Mouse (Mus musculus) embryo, embryonic 9.5 days (tissue): ENCODE data around the gene Rin1.
"Not testable (repeated sequence)": the region's sequence is repeated elsewhere in the genome, so short reads cannot be mapped to it uniquely, and the experiment has no call there.

Experiments
- DNase-seq: peaks from one replicate; pipeline ENCODE4 v3.0.0-alpha.2; 2017; ENCODE audit errors: extremely low spot score

Gene Rin1

GRCm38 (mm10) chr19:5068570-5069234 lies 18.4 kb downstream of the Rin1 start:
- DNase-seq = no peak

- no peak for DNase-seq
These were observed 19.2 kb downstream of the Rin1 start for GRCm38 (mm10) chr19:5069486-5069885.

- no peak for DNase-seq
These were observed 19.7 kb downstream of the Rin1 start for GRCm38 (mm10) chr19:5069978-5070377.

GRCm38 (mm10) chr19:5071077-5071476 lies 20.8 kb downstream of the Rin1 start:
- no peak for DNase-seq

GRCm38 (mm10) chr19:5071545-5072369 lies 21.5 kb downstream of the Rin1 start:
- DNase-seq = peak; percentile 92

GRCm38 (mm10) chr19:5072389-5073019 lies 22.2 kb downstream of the Rin1 start:
- DNase-seq = no peak

GRCm38 (mm10) chr19:5073028-5073427 lies 22.7 kb downstream of the Rin1 start:
- peak; percentile 80 for DNase-seq

GRCm38 (mm10) chr19:5073518-5073917 lies 23.2 kb downstream of the Rin1 start:
- no peak for DNase-seq

GRCm38 (mm10) chr19:5079279-5079678 lies 29.0 kb downstream of the Rin1 start:
- no peak for DNase-seq

GRCm38 (mm10) chr19:5082005-5082404 lies 31.7 kb downstream of the Rin1 start:
- DNase-seq = no peak

- no peak for DNase-seq
These were observed 32.3 kb downstream of the Rin1 start for GRCm38 (mm10) chr19:5082596-5082995.

- DNase-seq = no peak
These were observed 33.9 kb downstream of the Rin1 start for GRCm38 (mm10) chr19:5083961-5084833.

- DNase-seq = no peak
These were observed 34.5 kb downstream of the Rin1 start for GRCm38 (mm10) chr19:5084834-5085144.

- DNase-seq = no peak
These were observed 35.0 kb downstream of the Rin1 start, which contains the start of gene Tmem151a for GRCm38 (mm10) chr19:5085145-5085863. Gene Tmem151a (minus strand): TSS chr19:5085531.

GRCm38 (mm10) chr19:5086533-5086932 lies 36.3 kb downstream of the Rin1 start:
- DNase-seq = not testable (repeated sequence)

GRCm38 (mm10) chr19:5087884-5088728 lies 37.8 kb downstream of the Rin1 start, which contains the start of gene Yif1a:
Gene Yif1a (plus strand): TSS chr19:5088538.
- peak; percentile 95 for DNase-seq

GRCm38 (mm10) chr19:5089324-5089723 lies 39.0 kb downstream of the Rin1 start:
- DNase-seq = no peak

GRCm38 (mm10) chr19:5092083-5092482 lies 41.8 kb downstream of the Rin1 start:
- no peak for DNase-seq

GRCm38 (mm10) chr19:5093481-5094242 lies 43.4 kb downstream of the Rin1 start:
- no peak for DNase-seq
